Mouse (Mus musculus): ENCODE measurements around the gene Ube2r2. TPM values are rescaled to one million over a fixed set of nuclear protein-coding genes. Genes with fewer than 3 reads are reported as not detected.

Gene Ube2r2
- total and polyA plus RNA-seq, 3 experiments, result 40.9 to 220 (median 44.8) TPM

- Histone ChIP-seq H3K9me3 (replicated peaks) (no peaks in the 10 kb centered on the region), H3K4me1 (ENCODE audit: insufficient read depth, low read depth, low read length) (0 out of 2 replicates have a peak, but pooled peaks cover 3% of the 10 kb centered on the region), H3K4me3 (ENCODE audit: low read depth, low read length) (no peak overlapping the region), H3K27me3 (ENCODE audit: insufficient read depth, low read length) (no peaks in the 10 kb centered on the region), H3K36me3 (replicated peaks) (peaks cover 92% of the 10 kb centered on the region)
- DNase-seq (ENCODE audit: low spot score) (no peak), ATAC-seq (ENCODE audit: extremely low read depth, insufficient number of reproducible peaks, low FRiP score, poor library complexity, severe bottlenecking) (no peak)
- TF ChIP-seq POLR2AphosphoS5 (IDR thresholded peaks at IDR 0.05; ENCODE audit: insufficient replicate concordance, low read depth, low read length) (no peak), TAL1 (conservative IDR thresholded peaks at IDR 0.05; ENCODE audit: low read depth, low read length) (no peak), CTCF (IDR thresholded peaks at IDR 0.05; ENCODE audit: low read depth, low read length) (no peak), GATA2 (IDR thresholded peaks at IDR 0.05; ENCODE audit: borderline replicate concordance, low read depth, low read length) (no peak)
Measured at GRCm38 (mm10) chr4:41240916-41241315, 105.4 kb downstream of the Ube2r2 start.

Other genes with a start within 250 kb of the Ube2r2 start
- gene Spink4, start 215.7 kb upstream of the Ube2r2 start, total RNA-seq (2014; fragmentation: Nextera tagmentation), result not detected in 2 replicates
- not detected in 2 replicates for gene Spink4, start 215.7 kb upstream of the Ube2r2 start, total RNA-seq (2017)
- gene Spink4, start 215.7 kb upstream of the Ube2r2 start, polyA plus RNA-seq (2012), result not detected in 2 replicates
- gene Bag1, start 187.4 kb upstream of the Ube2r2 start, total RNA-seq (2014; fragmentation: Nextera tagmentation), result 67.9 and 75.6 TPM in 2 replicates
- 232 and 257 TPM in 2 replicates for gene Bag1, start 187.4 kb upstream of the Ube2r2 start, total RNA-seq (2017)
- gene Bag1, start 187.4 kb upstream of the Ube2r2 start, polyA plus RNA-seq (2012), result 233 and 300 TPM in 2 replicates
- 58.1 and 76.5 TPM in 2 replicates for gene Chmp5, start 187.3 kb upstream of the Ube2r2 start, total RNA-seq (2014; fragmentation: Nextera tagmentation)
- 139 and 188 TPM in 2 replicates for gene Chmp5, start 187.3 kb upstream of the Ube2r2 start, total RNA-seq (2017)
- gene Chmp5, start 187.3 kb upstream of the Ube2r2 start, polyA plus RNA-seq (2012), result 2.3 and 2.9 TPM in 2 replicates
- gene Nfx1, start 164.8 kb upstream of the Ube2r2 start, total RNA-seq (2014; fragmentation: Nextera tagmentation), result 152 and 153 TPM in 2 replicates
- 126 and 135 TPM in 2 replicates for gene Nfx1, start 164.8 kb upstream of the Ube2r2 start, total RNA-seq (2017)
- 44.0 and 49.1 TPM in 2 replicates for gene Nfx1, start 164.8 kb upstream of the Ube2r2 start, polyA plus RNA-seq (2012)
- not detected in 2 replicates for gene Aqp7, start 87.6 kb upstream of the Ube2r2 start, total RNA-seq (2014; fragmentation: Nextera tagmentation)
- gene Aqp7, start 87.6 kb upstream of the Ube2r2 start, total RNA-seq (2017), result not detected in 2 replicates
- not detected in 2 replicates for gene Aqp7, start 87.6 kb upstream of the Ube2r2 start, polyA plus RNA-seq (2012)
- not detected in 2 replicates for gene Aqp3, start 37.6 kb upstream of the Ube2r2 start, total RNA-seq (2014; fragmentation: Nextera tagmentation)
- gene Aqp3, start 37.6 kb upstream of the Ube2r2 start, total RNA-seq (2017), result 0.76 and 0.98 TPM in 2 replicates
- 1.1 and 1.9 TPM in 2 replicates for gene Aqp3, start 37.6 kb upstream of the Ube2r2 start, polyA plus RNA-seq (2012)
- gene Nol6, start 11.3 kb upstream of the Ube2r2 start, total RNA-seq (2014; fragmentation: Nextera tagmentation), result 28.5 and 29.9 TPM in 2 replicates
- 14.8 and 15.9 TPM in 2 replicates for gene Nol6, start 11.3 kb upstream of the Ube2r2 start, total RNA-seq (2017)
- 73.1 and 82.3 TPM in 2 replicates for gene Nol6, start 11.3 kb upstream of the Ube2r2 start, polyA plus RNA-seq (2012)
- 116 and 135 TPM in 2 replicates for gene Ubap2, start 139.4 kb downstream of the Ube2r2 start, total RNA-seq (2014; fragmentation: Nextera tagmentation)
- 12.0 and 14.3 TPM in 2 replicates for gene Ubap2, start 139.4 kb downstream of the Ube2r2 start, total RNA-seq (2017)
- 552 and 920 TPM in 2 replicates for gene Ubap2, start 139.4 kb downstream of the Ube2r2 start, polyA plus RNA-seq (2012)
- gene Dcaf12, start 179.1 kb downstream of the Ube2r2 start, total RNA-seq (2014; fragmentation: Nextera tagmentation), result 45.1 and 52.4 TPM in 2 replicates
- gene Dcaf12, start 179.1 kb downstream of the Ube2r2 start, total RNA-seq (2017), result 39.1 and 41.8 TPM in 2 replicates
- gene Dcaf12, start 179.1 kb downstream of the Ube2r2 start, polyA plus RNA-seq (2012), result 49.2 and 50.8 TPM in 2 replicates
- 25.1 and 39.2 TPM in 2 replicates for gene Ubap1, start 213.3 kb downstream of the Ube2r2 start, total RNA-seq (2014; fragmentation: Nextera tagmentation)
- gene Ubap1, start 213.3 kb downstream of the Ube2r2 start, total RNA-seq (2017), result 27.5 and 30.4 TPM in 2 replicates
- gene Ubap1, start 213.3 kb downstream of the Ube2r2 start, polyA plus RNA-seq (2012), result 18.3 and 19.0 TPM in 2 replicates

Data from G1E (cell line).